Mouse (Mus musculus) midbrain, embryonic 11.5 days (tissue): ENCODE measurements at regions not wholly inside any gene's neighbourhood (a gene's known extent, or its start where the extent isn't known, plus 50 kb on each side); places are given as distances from the start of the nearest gene placed in this dataset.
"Not testable (repeated sequence)": the region's sequence is repeated elsewhere in the genome, so short reads cannot be mapped to it uniquely, and the experiment has no call there.

ENCODE experiments used
- ATAC-seq: fragments of 200-750 bp; cut with Nextera tagmentation; 2 replicates; pipeline ENCODE4 v1.8.0; 2017; ENCODE audit warnings: moderate TSS enrichment, moderate library complexity; ENCODE audit not compliant: low FRiP score
- DNase-seq: peaks from one replicate; pipeline ENCODE4 v3.0.0; 2015; ENCODE audit warnings: low spot score; ENCODE audit errors: missing footprints
- H3K27ac ChIP-seq: fragments of 300-500 bp; sonication (generic); 2 replicates; pipeline ENCODE4 v1.5.1; 2014; ENCODE audit warnings: low read depth, low read length
- H3K27me3 ChIP-seq: fragments of 300-500 bp; sonication (generic); 2 replicates; pipeline ENCODE4 v1.6.1; 2014; ENCODE audit warnings: mild to moderate bottlenecking, low read length, moderate library complexity, mixed read lengths; ENCODE audit not compliant: control insufficient read depth, insufficient read depth
- H3K36me3 ChIP-seq: fragments of 300-500 bp; sonication (generic); 2 replicates; pipeline ENCODE4 v1.6.1; 2014; ENCODE audit warnings: mild to moderate bottlenecking, low read length, moderate library complexity, mixed read lengths; ENCODE audit not compliant: control insufficient read depth, insufficient read depth
- H3K4me1 ChIP-seq: fragments of 300-500 bp; sonication (generic); 2 replicates; pipeline ENCODE4 v1.6.1; 2014; ENCODE audit warnings: low read length; ENCODE audit not compliant: control insufficient read depth, insufficient read depth
- H3K4me2 ChIP-seq: fragments of 300-500 bp; sonication (generic); 2 replicates; pipeline ENCODE4 v1.6.1; 2014; ENCODE audit warnings: mild to moderate bottlenecking, moderate library complexity
- H3K4me3 ChIP-seq: fragments of 300-500 bp; sonication (generic); 2 replicates; pipeline ENCODE4 v1.5.1; 2014; ENCODE audit warnings: low read depth, low read length
- H3K9ac ChIP-seq: fragments of 300-500 bp; sonication (generic); 2 replicates; pipeline ENCODE4 v1.6.1; 2014; ENCODE audit warnings: low read length
- H3K9me3 ChIP-seq: fragments of 300-500 bp; sonication (generic); 2 replicates; pipeline ENCODE4 v1.6.1; 2016; ENCODE audit warnings: low read length; ENCODE audit not compliant: control insufficient read depth
- WGBS: fragments of 180-500 bp; shearing (Covaris S2); extraction: QIAGEN DNeasy Blood & Tissue Kit; methylation state at CpG from one replicate; pipeline ENCODE4 v1.1.7; 2014; 5-methylcytosine and 5-hydroxymethylcytosine counted together

DNA sequence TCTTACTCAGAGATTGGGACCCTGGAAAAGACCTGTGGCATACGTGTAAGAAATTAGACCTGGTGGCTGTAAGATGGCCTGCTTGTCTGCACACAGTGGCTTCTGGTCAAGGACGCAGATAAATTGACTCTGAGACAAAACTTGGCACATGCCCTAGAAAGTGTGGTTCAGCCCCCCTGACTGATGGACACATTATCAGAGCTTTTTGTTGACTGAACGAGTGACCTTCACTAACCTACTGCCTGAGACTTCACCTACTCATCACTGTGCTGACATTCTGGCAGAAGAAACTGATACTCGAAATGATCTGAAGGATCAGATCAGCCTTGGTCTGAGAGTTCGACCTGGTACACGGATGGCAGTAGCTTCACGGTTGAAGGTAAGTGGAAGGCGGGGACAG is 330.9 kb upstream of the B430218F22Rik start:
- ATAC-seq, H3K4me2 ChIP-seq: not testable (repeated sequence)
- WGBS = 88% methylated on average over 8 of the region's 8 CpGs

DNA sequence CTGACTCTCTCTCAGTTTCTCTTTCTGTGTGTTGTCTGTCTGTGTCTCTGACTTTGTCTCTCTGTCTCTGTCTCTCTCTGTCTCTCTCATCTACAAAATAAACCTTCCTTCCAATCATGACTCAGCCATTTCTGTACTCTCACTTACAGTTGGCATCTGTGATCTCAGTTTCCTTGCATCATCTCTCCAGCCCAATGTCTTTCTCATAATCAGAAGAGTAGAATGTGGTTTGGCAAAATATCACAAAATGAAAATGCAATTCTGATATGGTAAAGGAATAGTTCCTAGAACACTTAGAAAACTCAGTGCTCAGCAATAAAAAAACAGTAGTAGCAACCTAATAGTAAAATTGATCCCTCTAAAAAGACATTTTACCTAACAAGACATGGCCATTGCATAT is 320.9 kb upstream of the B430218F22Rik start:
- DNase-seq (no peak), ATAC-seq (no peak)
- Histone ChIP-seq H3K9ac (no peak overlapping the region), H3K4me3 (no peak overlapping the region), H3K36me3 (no peaks in the 10 kb centered on the region), H3K27ac (no peak overlapping the region), H3K9me3 (no peaks in the 10 kb centered on the region), H3K4me2 (no peak overlapping the region), H3K27me3 (no peaks in the 10 kb centered on the region), H3K4me1 (no peaks in the 10 kb centered on the region)

More for the DNA sequence above, 330.9 kb upstream of the B430218F22Rik start:
- not testable (repeated sequence) for H3K9ac ChIP-seq, H3K4me1 ChIP-seq, DNase-seq, H3K36me3 ChIP-seq, H3K27me3 ChIP-seq, H3K27ac ChIP-seq, H3K4me3 ChIP-seq, H3K9me3 ChIP-seq

DNA sequence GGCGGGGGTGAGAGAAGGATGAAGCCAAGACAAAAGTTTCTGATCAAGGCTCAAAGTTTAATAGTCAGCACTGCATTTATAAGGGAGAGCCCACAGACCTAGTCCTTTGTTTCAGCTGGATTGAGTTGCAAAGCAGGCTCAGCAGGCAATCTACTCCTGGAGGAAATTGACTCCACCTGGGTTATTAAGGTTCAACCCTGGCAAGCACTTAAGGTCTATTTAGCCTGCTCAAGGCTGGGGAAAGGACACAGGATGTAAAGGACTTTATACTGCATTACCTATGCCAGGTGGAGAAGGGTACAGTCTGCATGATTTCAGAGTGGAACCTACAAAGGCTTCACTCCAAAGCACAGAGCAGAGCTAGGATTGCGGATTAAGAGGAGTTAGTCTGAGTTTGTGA is 318.4 kb upstream of the B430218F22Rik start:
- Histone ChIP-seq H3K4me1 (no peaks in the 10 kb centered on the region), H3K4me2 (no peak overlapping the region), H3K36me3 (no peaks in the 10 kb centered on the region), H3K9me3 (no peaks in the 10 kb centered on the region), H3K27me3 (no peaks in the 10 kb centered on the region), H3K4me3 (no peak overlapping the region), H3K27ac (no peak overlapping the region), H3K9ac (no peak overlapping the region)
- WGBS = 58% methylated on average over 2 of the region's 2 CpGs
- no peak for DNase-seq
- no peak for ATAC-seq

DNA sequence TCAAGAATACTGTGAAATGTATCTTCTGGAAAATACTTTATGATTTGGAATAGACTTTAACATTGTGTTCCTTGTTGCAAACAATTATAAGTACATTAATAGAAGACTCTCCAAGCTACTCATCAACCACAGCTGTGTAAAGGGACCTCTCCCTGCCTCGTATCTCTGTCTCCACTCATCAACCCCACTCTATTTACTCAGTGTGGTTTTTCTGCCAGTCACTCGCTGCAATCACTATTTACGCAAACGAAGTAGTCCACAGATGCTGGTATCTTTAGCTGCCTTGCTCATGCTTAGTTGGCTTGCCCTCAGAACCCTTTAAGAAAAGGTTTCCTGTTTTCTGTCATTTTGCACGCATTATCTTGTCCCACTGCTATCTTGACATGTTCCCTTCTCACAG is 300.1 kb upstream of the B430218F22Rik start:
- DNase-seq (no peak), ATAC-seq (no peak)
- H3K4me1 ChIP-seq = no peaks in the 10 kb centered on the region
- no peak overlapping the region for H3K4me3 ChIP-seq
- no peaks in the 10 kb centered on the region for H3K36me3 ChIP-seq
- 81% methylated on average over 5 of the region's 5 CpGs for WGBS
- no peak overlapping the region for H3K9ac ChIP-seq
- H3K27ac ChIP-seq = no peak overlapping the region
- H3K27me3 ChIP-seq = no peaks in the 10 kb centered on the region
- H3K9me3 ChIP-seq = no peaks in the 10 kb centered on the region
- no peak overlapping the region for H3K4me2 ChIP-seq

DNA sequence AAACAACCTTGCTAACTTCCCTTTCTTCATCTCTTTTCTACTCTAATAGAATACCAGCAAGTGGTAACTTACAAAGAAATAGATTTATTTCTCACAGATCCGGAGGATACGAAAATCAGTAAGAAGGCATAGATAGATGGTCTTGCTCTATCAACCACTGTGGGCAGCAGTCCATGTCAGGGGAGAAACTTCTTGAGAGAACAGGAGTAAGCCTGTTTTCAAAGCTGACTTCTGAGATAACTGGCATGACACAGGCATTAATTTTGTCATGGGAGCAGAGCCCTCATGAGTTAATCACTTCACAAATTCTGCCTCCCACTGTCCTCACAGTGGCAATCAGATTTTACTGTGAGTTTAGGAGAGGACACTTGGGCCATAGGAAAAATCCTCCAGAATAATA is 299.5 kb upstream of the B430218F22Rik start:
- no peaks in the 10 kb centered on the region for H3K9me3 ChIP-seq
- WGBS = 92% methylated on average over 2 of the region's 2 CpGs
- no peak overlapping the region for H3K4me2 ChIP-seq
- no peak overlapping the region for H3K27ac ChIP-seq
- H3K27me3 ChIP-seq = no peaks in the 10 kb centered on the region
- H3K9ac ChIP-seq = no peak overlapping the region
- H3K36me3 ChIP-seq = no peaks in the 10 kb centered on the region
- no peaks in the 10 kb centered on the region for H3K4me1 ChIP-seq
- DNase-seq (no peak), ATAC-seq (no peak)
- H3K4me3 ChIP-seq = no peak overlapping the region

DNA sequence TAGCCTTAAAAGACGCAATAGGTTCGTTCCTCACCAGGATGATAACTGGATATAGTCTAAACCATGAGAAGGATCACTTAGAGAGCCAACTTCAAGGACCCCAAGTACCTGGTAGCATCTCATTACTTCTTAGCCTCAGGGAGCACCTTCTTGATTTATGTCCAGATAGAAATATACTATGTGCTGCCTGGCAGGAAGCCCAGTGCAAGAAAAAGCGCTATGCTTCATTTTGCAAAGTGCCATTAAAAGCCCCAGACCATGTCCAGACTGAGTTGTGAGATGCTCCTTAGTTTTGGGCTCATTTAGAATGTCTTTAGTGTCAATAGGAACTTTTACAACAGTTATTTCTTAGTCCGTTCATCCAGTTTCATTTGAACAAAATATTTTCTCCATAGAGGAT is 298.3 kb upstream of the B430218F22Rik start:
- WGBS = 94% methylated on average over 4 of the region's 4 CpGs

DNA sequence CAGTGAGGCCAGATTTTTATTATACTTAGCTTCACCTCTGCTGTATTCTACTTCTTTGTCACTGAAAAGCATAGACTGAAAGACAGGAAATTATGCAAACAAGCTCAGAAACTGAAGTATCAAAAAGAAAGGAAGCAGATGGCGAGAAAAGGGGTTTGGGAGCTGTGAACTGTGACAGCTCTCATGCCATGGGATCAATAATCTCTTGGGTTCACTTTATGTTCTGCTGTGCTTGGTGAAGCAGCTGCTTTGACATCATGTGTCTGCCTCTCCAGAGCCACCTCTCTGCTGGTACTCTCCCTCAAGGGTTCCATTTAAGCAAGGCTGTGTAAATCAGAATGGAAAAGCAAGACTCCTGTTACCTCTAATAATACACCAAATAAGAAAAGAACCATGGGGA is 291.3 kb upstream of the B430218F22Rik start:
- 70% methylated on average over 1 of the region's 1 CpGs for WGBS
- no peaks in the 10 kb centered on the region for H3K27me3 ChIP-seq
- no peak overlapping the region for H3K4me2 ChIP-seq
- H3K4me3 ChIP-seq = no peak overlapping the region
- ATAC-seq (peak; percentile 75), DNase-seq (no peak)
- no peaks in the 10 kb centered on the region for H3K36me3 ChIP-seq
- H3K9me3 ChIP-seq = no peaks in the 10 kb centered on the region
- H3K4me1 ChIP-seq = no peaks in the 10 kb centered on the region
- H3K9ac ChIP-seq = no peak overlapping the region
- H3K27ac ChIP-seq = no peak overlapping the region

More for the DNA sequence above, 298.3 kb upstream of the B430218F22Rik start:
- no peaks in the 10 kb centered on the region for H3K36me3 ChIP-seq
- no peaks in the 10 kb centered on the region for H3K27me3 ChIP-seq
- H3K27ac ChIP-seq = no peak overlapping the region
- ATAC-seq (no peak), DNase-seq (no peak)
- no peaks in the 10 kb centered on the region for H3K9me3 ChIP-seq
- no peak overlapping the region for H3K9ac ChIP-seq
- no peaks in the 10 kb centered on the region for H3K4me1 ChIP-seq
- H3K4me2 ChIP-seq = no peak overlapping the region
- no peak overlapping the region for H3K4me3 ChIP-seq
